Mouse (Mus musculus) liver, embryonic 15.5 days (tissue): Measurements from ENCODE around the gene Jup. TPM values are rescaled to one million over a fixed set of nuclear protein-coding genes. Genes with fewer than 3 reads are reported as not detected.
A peak's percentile ranks its signal among the peaks of the same experiment; 100 is the strongest.
"Not testable (repeated sequence)": the region's sequence is repeated elsewhere in the genome, so short reads cannot be mapped to it uniquely, and the experiment has no call there.

ENCODE experiments used
- ATAC-seq: fragments of 200-750 bp; cut with Nextera tagmentation; 2 replicates; pipeline ENCODE4 v1.8.0; 2017; ENCODE audit warnings: moderate number of reproducible peaks, mild to moderate bottlenecking, moderate library complexity; ENCODE audit not compliant: insufficient read depth
- H3K27ac ChIP-seq: fragments of 300-500 bp; sonication (generic); replicated peaks from 2 replicates; pipeline ENCODE4 v1.5.1; 2015; ENCODE audit warnings: mild to moderate bottlenecking, inconsistent platforms
- H3K27me3 ChIP-seq: fragments of 300-500 bp; sonication (generic); 2 replicates; pipeline ENCODE4 v1.6.1; 2015; ENCODE audit warnings: mild to moderate bottlenecking, inconsistent platforms
- H3K36me3 ChIP-seq: fragments of 300-500 bp; sonication (generic); replicated peaks from 2 replicates; pipeline ENCODE4 v1.6.1; 2015; ENCODE audit warnings: moderate library complexity, mild to moderate bottlenecking, inconsistent platforms
- H3K4me1 ChIP-seq: fragments of 300-500 bp; sonication (generic); replicated peaks from 2 replicates; pipeline ENCODE4 v1.6.1; 2015; ENCODE audit warnings: inconsistent platforms
- H3K4me2 ChIP-seq: fragments of 300-500 bp; sonication (generic); 2 replicates; pipeline ENCODE4 v1.6.1; 2015; ENCODE audit warnings: moderate library complexity, mild to moderate bottlenecking, inconsistent platforms
- H3K4me3 ChIP-seq: fragments of 300-500 bp; sonication (generic); replicated peaks from 2 replicates; pipeline ENCODE4 v1.5.1; 2015; ENCODE audit warnings: mild to moderate bottlenecking, inconsistent platforms
- H3K9ac ChIP-seq: fragments of 300-500 bp; sonication (generic); 2 replicates; pipeline ENCODE4 v1.6.1; 2015; ENCODE audit warnings: moderate library complexity, mild to moderate bottlenecking, inconsistent platforms
- H3K9me3 ChIP-seq: fragments of 300-500 bp; sonication (generic); replicated peaks from 2 replicates; pipeline ENCODE4 v1.6.1; 2016; ENCODE audit warnings: inconsistent platforms
- WGBS: fragments of 180-500 bp; shearing (Covaris S2); methylation state at CpG from one replicate; pipeline ENCODE4 v1.1.7; 2015; ENCODE audit warnings: mixed read lengths; ENCODE audit not compliant: insufficient replicate concordance; 5-methylcytosine and 5-hydroxymethylcytosine counted together
- polyA plus RNA-seq: library from polyadenylated mRNA; unstranded; fragments of >200 nt; fragmentation: Nextera tagmentation; extraction: Ambion mirVana; gene quantifications from 2 replicates; pipeline ENCODE4 v1.2.1, GENCODE M21; 2015

Jup gene
- polyA plus RNA-seq, 1 experiment from 2014 or later, result 14.0 TPM

DNA sequence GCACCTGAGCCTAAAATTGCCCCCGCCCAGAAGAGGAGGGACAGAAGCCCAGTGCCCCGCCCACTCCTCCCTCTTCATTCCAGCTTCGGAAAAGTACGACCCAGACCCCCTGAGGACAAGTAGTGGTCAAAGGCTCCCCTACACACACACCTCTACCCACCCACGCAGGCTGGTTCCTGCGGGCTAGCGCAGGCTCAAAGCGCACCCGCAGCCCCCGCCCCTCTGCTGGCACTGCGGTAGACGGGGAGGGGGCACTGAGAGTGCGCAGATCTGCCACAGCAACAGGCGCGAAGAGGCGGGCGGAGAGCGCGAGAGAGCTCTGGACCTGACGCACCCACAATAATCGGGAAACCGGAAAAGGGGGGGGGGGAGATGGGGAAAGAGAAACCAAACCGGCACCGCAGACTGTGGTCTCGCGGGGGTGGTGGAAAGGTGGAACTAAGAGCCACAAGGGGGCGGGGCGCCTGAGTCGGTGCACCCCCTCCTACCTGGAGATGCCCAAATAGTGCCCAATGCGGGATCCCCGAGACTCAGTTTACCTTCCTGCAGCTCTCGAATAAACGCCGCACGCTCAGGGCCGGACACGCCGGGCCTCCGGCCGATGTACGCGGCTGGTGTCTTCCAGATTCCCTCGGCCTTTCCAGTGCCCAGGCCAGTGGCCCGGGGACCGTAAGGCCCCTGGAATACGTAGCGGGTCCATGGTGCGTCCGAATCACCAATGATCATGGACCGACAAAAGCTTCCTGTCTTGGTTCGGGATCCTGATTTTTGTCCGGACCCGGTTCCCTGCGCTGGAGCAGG lies 42.2 kb downstream of the Jup start:
- H3K9ac ChIP-seq, result no peak overlapping the region
- no peak for ATAC-seq
- H3K27me3 ChIP-seq, result peaks cover 94% of the 10 kb centered on the region

GRCm38 (mm10) chr11:100352076-100352857 lies 45.3 kb downstream of the Jup start:
- no peak overlapping the region for H3K9ac ChIP-seq
- no peak overlapping the region for H3K4me2 ChIP-seq
- H3K27me3 ChIP-seq, result peaks cover 67% of the 10 kb centered on the region
- no peak for ATAC-seq
- WGBS, result 24% methylated on average over 10 of the region's 10 CpGs
- no peaks in the 10 kb centered on the region for H3K36me3 ChIP-seq
- no peaks in the 10 kb centered on the region for H3K9me3 ChIP-seq
- no peak overlapping the region for H3K27ac ChIP-seq
- no peak overlapping the region for H3K4me3 ChIP-seq
- H3K4me1 ChIP-seq, result peaks cover 16% of the 10 kb centered on the region

More for the DNA sequence above, 42.2 kb downstream of the Jup start:
- Histone ChIP-seq H3K4me2 (peak overlapping the region; percentile 77), H3K36me3 (no peaks in the 10 kb centered on the region), H3K9me3 (no peaks in the 10 kb centered on the region), H3K4me1 (peaks cover 16% of the 10 kb centered on the region), H3K4me3 (peak overlapping the region; percentile 53), H3K27ac (no peak overlapping the region)
- under 1% methylated on average over 51 of the region's 54 CpGs for WGBS

DNA sequence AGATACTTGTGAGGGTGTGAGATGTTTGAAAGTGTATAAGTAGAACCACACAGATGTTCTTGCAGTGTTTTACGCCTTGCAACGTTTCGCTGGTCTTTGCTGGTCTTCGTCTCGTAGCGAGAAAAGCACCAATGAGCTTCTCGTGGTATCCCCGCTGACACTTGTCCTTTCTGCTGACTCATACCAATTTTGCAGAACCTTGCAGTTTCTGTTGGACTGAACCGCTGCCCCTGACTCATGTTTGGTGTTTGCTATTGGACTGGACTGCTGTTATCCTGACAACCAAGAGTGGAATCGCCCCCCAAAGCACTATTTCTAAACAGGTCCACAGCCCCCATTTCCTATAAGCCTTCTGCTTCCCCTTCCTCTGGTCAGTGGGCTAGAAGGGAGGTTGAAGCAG lies 53.3 kb downstream of the Jup start:
- no peaks in the 10 kb centered on the region for H3K36me3 ChIP-seq
- H3K4me1 ChIP-seq, result no peaks in the 10 kb centered on the region
- 0 out of 2 replicates have a peak, but pooled peaks cover 4% of the 10 kb centered on the region for H3K27me3 ChIP-seq
- H3K9me3 ChIP-seq, result no peaks in the 10 kb centered on the region
- H3K27ac ChIP-seq, result no peak overlapping the region
- WGBS, result 46% methylated on average over 10 of the region's 10 CpGs
- H3K4me2 ChIP-seq, result no peak overlapping the region
- no peak overlapping the region for H3K4me3 ChIP-seq
- H3K9ac ChIP-seq, result no peak overlapping the region
- no peak for ATAC-seq

DNA sequence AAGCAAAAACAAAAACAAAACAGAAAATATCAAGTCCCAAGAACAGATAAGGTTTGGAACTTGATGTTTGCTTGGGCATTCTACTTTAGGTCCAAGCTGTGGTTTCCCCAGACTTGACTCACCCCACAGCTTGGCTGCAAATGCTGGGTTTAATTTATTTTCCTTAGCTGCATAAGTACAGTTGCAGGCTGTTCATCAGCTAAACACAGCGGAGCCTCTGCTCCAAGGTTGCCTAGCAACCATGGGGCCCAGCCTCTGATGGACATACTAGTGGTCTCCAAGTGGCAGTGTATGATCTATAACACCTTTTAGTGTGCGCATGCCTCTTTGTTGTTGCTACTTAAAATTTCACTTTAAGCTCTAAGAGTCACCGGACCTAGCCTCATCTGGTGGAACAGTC lies 61.8 kb downstream of the Jup start:
- Histone ChIP-seq H3K27ac (no peak overlapping the region), H3K4me1 (no peaks in the 10 kb centered on the region)

DNA sequence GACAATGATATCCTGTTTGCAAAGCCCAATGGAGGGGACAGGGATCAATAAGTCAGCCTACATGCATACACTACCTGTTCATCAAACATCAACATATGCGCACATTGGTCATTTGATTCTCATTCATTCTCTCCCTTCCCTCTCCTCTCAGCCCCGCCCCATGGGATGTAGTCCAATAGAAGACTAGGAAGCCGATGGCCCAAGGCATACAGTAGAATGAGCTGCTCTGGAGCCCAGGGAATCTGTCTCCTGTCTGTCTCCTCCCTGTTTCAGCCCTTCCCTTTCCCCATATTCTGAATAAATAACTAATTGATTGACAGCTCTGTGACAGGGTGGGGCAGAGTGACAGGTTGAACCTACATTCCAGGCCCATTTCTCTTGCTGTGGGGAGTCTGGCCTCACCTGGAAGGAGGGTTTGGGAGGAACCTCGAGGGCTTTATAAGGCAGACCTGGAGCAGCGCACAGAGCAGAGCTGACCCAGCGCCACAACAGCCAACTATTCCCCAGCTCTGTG lies 63.6 kb downstream of the Jup start, which contains the start of gene Gast:
Gene Gast, plus strand, starts transcription at position 464 of the 514 bp plus-strand sequence.
- no peak within 1 kb of the TSS for H3K9ac ChIP-seq
- no peaks in the 10 kb centered on the region for H3K4me1 ChIP-seq
- no peak within 1 kb of the TSS for H3K27ac ChIP-seq
- no peak for ATAC-seq
- no peaks in the 10 kb centered on the region for H3K9me3 ChIP-seq
- no peak within 1 kb of the TSS for H3K4me3 ChIP-seq
- no peak within 1 kb of the TSS for H3K4me2 ChIP-seq
- 66% methylated on average over 6 of the region's 6 CpGs for WGBS
- peaks cover 14% of the 10 kb centered on the region for H3K27me3 ChIP-seq
- H3K36me3 ChIP-seq, result no peaks in the 10 kb centered on the region

More for the DNA sequence above, 61.8 kb downstream of the Jup start:
- Histone ChIP-seq H3K9ac (no peak overlapping the region), H3K27me3 (peaks cover 14% of the 10 kb centered on the region), H3K36me3 (no peaks in the 10 kb centered on the region), H3K4me3 (no peak overlapping the region), H3K4me2 (no peak overlapping the region), H3K9me3 (no peaks in the 10 kb centered on the region)
- 61% methylated on average over 3 of the region's 3 CpGs for WGBS
- ATAC-seq, result no peak

DNA sequence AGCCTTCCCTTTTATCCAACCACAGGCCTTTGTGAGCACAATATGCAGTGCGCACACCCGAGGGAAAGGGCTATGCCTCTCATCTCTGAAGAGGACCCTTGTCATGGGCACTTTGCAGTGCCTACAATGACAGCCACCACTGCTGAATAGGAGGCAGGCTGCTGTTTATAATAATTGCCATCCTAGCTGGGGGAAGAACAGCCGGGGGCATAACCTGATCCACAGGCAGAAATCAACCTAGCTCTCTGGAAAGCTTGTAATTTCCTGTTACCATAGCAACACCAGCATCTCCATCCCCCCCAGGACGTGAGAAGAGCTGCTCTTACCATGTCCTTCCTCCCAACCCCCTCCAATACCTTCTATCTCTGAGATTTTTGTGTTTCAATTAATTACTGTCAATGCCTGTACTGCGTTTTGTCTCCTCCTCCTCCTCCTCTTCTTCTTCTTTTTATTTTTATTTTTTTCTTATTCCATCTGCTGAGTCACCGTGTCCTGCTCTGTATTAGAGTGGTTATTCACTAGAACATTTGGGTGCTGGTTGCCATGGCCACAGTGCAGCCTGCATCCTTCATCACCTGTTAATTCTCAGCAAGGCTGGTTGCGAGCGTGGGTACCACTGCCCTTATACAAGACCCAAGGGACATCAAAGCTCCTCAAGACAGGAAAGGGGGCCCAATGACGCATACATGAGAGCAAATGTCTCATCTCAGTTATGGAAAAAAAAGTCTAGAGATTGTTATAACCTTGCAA lies 64.6 kb downstream of the Jup start:
- Histone ChIP-seq H3K27me3 (peaks cover 4% of the 10 kb centered on the region; the same call in 1 of the 2 replicates), H3K27ac (no peak overlapping the region), H3K4me3 (no peak overlapping the region), H3K4me1 (no peaks in the 10 kb centered on the region), H3K9me3 (no peaks in the 10 kb centered on the region), H3K4me2 (no peak overlapping the region), H3K9ac (no peak overlapping the region), H3K36me3 (no peaks in the 10 kb centered on the region)
- 53% methylated on average over 9 of the region's 9 CpGs for WGBS
- no peak for ATAC-seq

DNA sequence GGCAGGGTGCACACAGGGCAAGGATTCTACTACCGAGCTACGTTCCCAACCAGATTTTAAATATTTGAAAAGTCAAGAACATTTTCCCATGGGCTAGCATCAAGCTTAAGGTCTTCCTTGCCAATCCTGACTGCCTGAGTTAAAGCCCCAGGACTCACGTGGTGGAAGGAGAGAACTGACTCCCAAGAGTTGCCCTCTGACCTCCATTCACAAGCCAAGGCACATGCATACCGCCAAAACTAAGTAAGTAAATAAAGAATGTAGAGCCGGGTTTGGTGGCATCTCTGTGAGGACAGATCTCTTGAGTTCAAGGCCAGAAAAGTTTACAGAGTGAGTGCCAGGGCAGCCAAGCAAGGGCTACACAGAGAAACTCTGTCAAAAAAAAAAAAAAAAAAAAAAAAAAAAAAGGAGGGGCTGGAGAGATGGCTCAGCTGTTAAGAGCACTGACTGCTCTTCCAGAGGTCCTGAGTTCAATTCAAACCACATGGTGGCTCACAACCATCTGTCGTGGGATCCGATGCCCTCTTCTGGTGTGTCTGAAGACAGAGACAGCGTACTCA lies 66.7 kb downstream of the Jup start:
- ATAC-seq, H3K4me2 ChIP-seq, H3K27ac ChIP-seq, H3K4me3 ChIP-seq, H3K27me3 ChIP-seq, H3K9me3 ChIP-seq, H3K36me3 ChIP-seq, H3K9ac ChIP-seq, H3K4me1 ChIP-seq: not testable (repeated sequence)
- WGBS, result 54% methylated on average over 8 of the region's 8 CpGs

- no peak overlapping the region for H3K27ac ChIP-seq
- 63% methylated on average over 16 of the region's 16 CpGs for WGBS
- ATAC-seq, result no peak
- H3K4me2 ChIP-seq, result no peak overlapping the region
- H3K9ac ChIP-seq, result no peak overlapping the region
- no peak overlapping the region for H3K4me3 ChIP-seq
- H3K9me3 ChIP-seq, result no peaks in the 10 kb centered on the region
- H3K27me3 ChIP-seq, result no peaks in the 10 kb centered on the region
- no peaks in the 10 kb centered on the region for H3K36me3 ChIP-seq
- H3K4me1 ChIP-seq, result no peaks in the 10 kb centered on the region
Observed at GRCm38 (mm10) chr11:100330235-100330634, 67.3 kb downstream of the Jup start.

DNA sequence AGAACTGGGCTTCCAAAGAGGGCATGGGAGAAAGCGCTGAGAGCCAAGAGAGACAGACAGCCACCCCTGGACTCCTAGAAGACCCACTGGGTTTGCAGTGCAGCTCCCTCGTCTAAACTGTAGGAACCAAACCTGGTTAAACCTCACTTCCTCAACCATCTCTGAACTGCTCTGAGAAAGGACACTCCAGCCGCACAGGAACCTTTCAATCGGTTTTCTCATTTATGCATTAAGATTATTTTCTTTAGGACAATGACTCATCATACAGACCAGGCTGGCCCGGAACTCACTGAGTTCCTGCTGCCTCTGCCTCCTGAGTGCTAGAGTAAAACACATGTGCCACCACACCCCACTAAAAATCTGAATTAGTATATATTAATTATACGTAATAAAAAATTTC lies 69.8 kb downstream of the Jup start:
- no peak for ATAC-seq
- WGBS, result 47% methylated on average over 6 of the region's 6 CpGs
- Histone ChIP-seq H3K27ac (no peak overlapping the region), H3K4me2 (no peak overlapping the region), H3K4me1 (no peaks in the 10 kb centered on the region), H3K4me3 (no peak overlapping the region), H3K9ac (no peak overlapping the region), H3K27me3 (no peaks in the 10 kb centered on the region), H3K36me3 (peaks cover 3% of the 10 kb centered on the region), H3K9me3 (no peaks in the 10 kb centered on the region)

DNA sequence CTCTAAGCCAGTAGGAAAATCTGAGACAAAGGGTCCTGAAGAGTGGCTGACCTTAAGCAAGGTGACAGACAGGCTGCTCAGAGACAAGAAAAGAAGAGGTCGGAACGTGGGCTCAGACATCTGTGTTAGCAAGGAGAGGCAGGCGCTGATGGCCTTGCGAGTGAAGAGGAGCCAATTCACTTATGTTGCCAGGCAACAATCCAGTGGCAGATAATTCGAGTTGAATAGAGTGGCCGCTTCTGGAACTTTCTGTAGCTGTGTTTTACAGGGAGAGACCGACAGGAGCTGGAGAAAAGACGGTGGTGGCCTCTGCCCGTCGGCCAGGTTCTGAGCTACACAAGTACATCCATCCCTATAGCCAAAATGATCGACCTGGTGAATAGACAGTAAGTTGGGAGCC lies 70.2 kb downstream of the Jup start:
- 69% methylated on average over 11 of the region's 11 CpGs for WGBS
- ATAC-seq, result no peak

More for the DNA sequence above, 70.2 kb downstream of the Jup start:
- peaks cover 3% of the 10 kb centered on the region for H3K4me1 ChIP-seq
- H3K4me2 ChIP-seq, result no peak overlapping the region
- H3K4me3 ChIP-seq, result no peak overlapping the region
- no peaks in the 10 kb centered on the region for H3K27me3 ChIP-seq
- H3K9ac ChIP-seq, result no peak overlapping the region
- no peak overlapping the region for H3K27ac ChIP-seq
- no peaks in the 10 kb centered on the region for H3K9me3 ChIP-seq
- peaks cover 8% of the 10 kb centered on the region for H3K36me3 ChIP-seq
